Mouse (Mus musculus) heart, embryonic 12.5 days (tissue): ENCODE data around the gene Sf3b1. TPM values are rescaled to one million over a fixed set of nuclear protein-coding genes. Genes with fewer than 3 reads are reported as not detected.
"Not testable (repeated sequence)": the region's sequence is repeated elsewhere in the genome, so short reads cannot be mapped to it uniquely, and the experiment has no call there.

ENCODE experiments used
- ATAC-seq: fragments of 200-750 bp; cut with Nextera tagmentation; 2 replicates; pipeline ENCODE4 v1.8.0; 2017; ENCODE audit warnings: moderate TSS enrichment, moderate library complexity; ENCODE audit not compliant: insufficient number of reproducible peaks, low FRiP score
- H3K27ac ChIP-seq: fragments of 300-500 bp; sonication (generic); 2 replicates; pipeline ENCODE4 v1.5.1; 2016; ENCODE audit warnings: mild to moderate bottlenecking, moderate library complexity; ENCODE audit not compliant: poor library complexity, severe bottlenecking
- H3K27me3 ChIP-seq: fragments of 300-500 bp; sonication (generic); replicated peaks from 2 replicates; pipeline ENCODE4 v1.6.1; 2016; ENCODE audit warnings: mild to moderate bottlenecking, moderate library complexity
- H3K36me3 ChIP-seq: fragments of 300-500 bp; sonication (generic); 2 replicates; pipeline ENCODE4 v1.6.1; 2016; ENCODE audit warnings: mild to moderate bottlenecking, moderate library complexity
- H3K4me1 ChIP-seq: fragments of 300-500 bp; sonication (generic); replicated peaks from 2 replicates; pipeline ENCODE4 v1.6.1; 2016; ENCODE audit warnings: mild to moderate bottlenecking
- H3K4me2 ChIP-seq: fragments of 300-500 bp; sonication (generic); 2 replicates; pipeline ENCODE4 v1.6.1; 2016; ENCODE audit warnings: mild to moderate bottlenecking, moderate library complexity
- H3K4me3 ChIP-seq: fragments of 300-500 bp; sonication (generic); 2 replicates; pipeline ENCODE4 v1.5.1; 2016; ENCODE audit warnings: mild to moderate bottlenecking
- H3K9ac ChIP-seq: fragments of 300-500 bp; sonication (generic); 2 replicates; pipeline ENCODE4 v1.6.1; 2016; ENCODE audit warnings: mild to moderate bottlenecking, moderate library complexity
- H3K9me3 ChIP-seq: fragments of 300-500 bp; sonication (generic); replicated peaks from 2 replicates; pipeline ENCODE4 v1.6.1; 2016; ENCODE audit warnings: mild to moderate bottlenecking, moderate library complexity
- WGBS: fragments of 180-500 bp; shearing (Covaris S2); methylation state at CpG from one replicate; pipeline ENCODE4 v1.1.7; 2016; 5-methylcytosine and 5-hydroxymethylcytosine counted together
- polyA plus RNA-seq: library from polyadenylated mRNA; unstranded; fragments of >200 nt; fragmentation: Nextera tagmentation; extraction: Ambion mirVana; gene quantifications from 2 replicates; pipeline ENCODE4 v1.2.1, GENCODE M21; 2016

The Sf3b1 gene
- polyA plus RNA-seq, 1 experiment from 2014 or later: 208 TPM

DNA sequence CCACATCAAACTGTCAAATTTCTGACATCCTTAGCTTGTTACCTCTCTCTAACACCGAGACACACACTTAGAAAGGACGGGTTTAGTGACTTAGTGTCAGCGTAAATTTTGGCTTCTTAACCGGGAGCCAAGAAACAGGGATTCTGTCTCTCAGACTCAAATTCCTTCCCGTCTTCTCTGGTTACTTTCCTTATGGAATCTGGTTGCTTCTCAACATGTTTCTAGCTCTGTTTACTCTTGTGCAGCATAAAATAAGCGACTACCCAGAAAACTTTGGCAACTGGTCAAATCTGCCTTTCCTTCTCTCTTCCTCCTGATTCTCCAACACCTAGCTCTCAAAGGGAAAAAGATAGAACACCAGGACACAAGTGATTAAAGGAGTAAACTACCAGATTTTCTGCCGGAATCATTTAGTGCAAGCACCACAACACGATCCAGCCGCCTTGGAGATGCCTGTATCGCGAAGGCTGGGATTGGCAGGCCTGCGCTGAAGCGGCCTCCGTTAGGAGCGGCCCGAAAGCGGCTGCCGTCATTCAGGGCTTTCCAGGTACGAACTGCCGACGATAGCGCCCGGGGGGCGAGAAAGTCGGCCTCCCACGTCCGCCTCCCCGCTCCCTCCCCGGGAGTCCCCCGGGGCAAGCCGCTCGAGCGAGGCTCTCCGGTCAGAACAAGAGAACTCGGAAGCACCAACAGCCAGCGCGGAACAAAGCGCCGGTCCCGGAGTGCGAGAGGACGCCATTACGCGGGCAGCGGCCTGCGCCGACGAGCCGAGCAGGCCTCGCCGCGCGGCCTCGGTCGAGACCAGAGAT, 633 bp downstream of the Sf3b1 start:
- under 1% methylated on average over 55 of the region's 55 CpGs for WGBS
- H3K27me3 ChIP-seq: no peaks in the 10 kb centered on the region
- H3K27ac ChIP-seq: peak overlapping the region; percentile 94
- peak overlapping the region; percentile 96 for H3K4me3 ChIP-seq
- H3K4me1 ChIP-seq: peaks cover 11% of the 10 kb centered on the region
- H3K9me3 ChIP-seq: no peaks in the 10 kb centered on the region
- 0 out of 2 replicates have a peak, but pooled peaks cover 4% of the 10 kb centered on the region for H3K36me3 ChIP-seq
- peak; percentile 43 for ATAC-seq
- H3K4me2 ChIP-seq: peak overlapping the region; percentile 86
- H3K9ac ChIP-seq: peak overlapping the region; percentile 99

DNA sequence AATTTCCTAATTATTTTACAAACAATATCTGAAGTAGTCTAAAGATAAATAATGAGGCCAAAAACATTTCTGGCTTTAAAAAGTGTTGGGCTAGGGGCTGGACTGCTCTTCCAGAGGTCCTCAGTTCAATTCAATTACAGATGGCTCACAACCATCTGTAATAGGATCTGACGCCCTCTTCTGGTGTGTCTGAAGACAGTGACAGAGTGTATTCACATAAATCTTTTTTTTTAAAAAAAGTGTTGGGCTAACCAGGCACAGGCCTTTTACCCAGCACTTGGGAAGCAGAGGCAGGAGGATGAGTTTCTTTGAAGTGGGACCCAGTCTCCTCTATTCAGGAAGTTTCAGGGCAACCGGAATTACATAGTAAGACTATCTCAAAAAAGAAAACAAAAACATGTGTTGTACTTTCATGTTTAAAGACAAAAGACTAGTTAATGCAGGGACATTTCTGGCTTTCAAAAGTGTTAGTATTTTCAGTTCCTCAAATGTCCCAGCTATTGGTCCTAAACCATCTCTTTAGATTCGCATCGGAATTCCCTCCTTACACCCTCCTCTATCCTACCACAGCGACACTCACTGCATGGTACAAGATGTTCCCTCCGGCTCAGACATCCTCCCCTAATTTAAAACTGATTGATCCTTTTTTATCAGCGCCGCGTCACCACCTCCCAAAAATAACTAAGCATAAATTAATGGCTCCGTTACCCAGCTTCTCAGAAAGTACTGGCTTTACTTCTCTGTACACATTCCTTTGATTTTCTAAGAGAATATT, 1.4 kb downstream of the Sf3b1 start:
- H3K4me2 ChIP-seq: peak overlapping the region; percentile 86
- peak overlapping the region; percentile 94; the same call in 1 of the 2 replicates for H3K27ac ChIP-seq
- peak overlapping the region; percentile 99 for H3K9ac ChIP-seq
- 8% methylated on average over 10 of the region's 10 CpGs for WGBS
- H3K4me1 ChIP-seq: peaks cover 11% of the 10 kb centered on the region
- no peaks in the 10 kb centered on the region for H3K27me3 ChIP-seq
- H3K36me3 ChIP-seq: 0 out of 2 replicates have a peak, but pooled peaks cover 4% of the 10 kb centered on the region
- H3K9me3 ChIP-seq: no peaks in the 10 kb centered on the region
- H3K4me3 ChIP-seq: peak overlapping the region; percentile 96
- ATAC-seq: no peak

DNA sequence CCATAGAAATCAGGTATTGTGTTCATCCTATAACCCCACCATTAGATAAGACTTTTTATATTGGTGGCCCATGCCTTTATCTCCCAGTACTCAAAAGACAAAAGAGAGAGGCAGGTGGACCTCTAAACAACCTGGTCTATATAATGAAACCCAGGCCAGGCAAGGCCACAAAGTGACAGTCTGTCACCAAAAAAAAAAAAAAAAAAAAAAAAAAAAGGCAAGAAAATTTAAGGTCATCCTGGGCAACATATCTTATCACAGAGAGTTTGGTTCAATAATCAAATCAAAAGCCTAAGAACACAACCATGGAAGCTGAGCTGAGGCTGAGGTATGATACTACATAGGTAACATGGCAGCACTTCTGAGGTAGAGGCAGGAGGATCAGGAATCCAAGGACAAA, 5.4 kb downstream of the Sf3b1 start:
- H3K4me1 ChIP-seq: peaks cover 11% of the 10 kb centered on the region
- no peak overlapping the region for H3K27ac ChIP-seq
- H3K36me3 ChIP-seq: peaks cover 16% of the 10 kb centered on the region
- H3K9me3 ChIP-seq: no peaks in the 10 kb centered on the region
- H3K4me2 ChIP-seq: no peak overlapping the region
- no peaks in the 10 kb centered on the region for H3K27me3 ChIP-seq
- H3K4me3 ChIP-seq: no peak overlapping the region
- ATAC-seq: no peak
- H3K9ac ChIP-seq: no peak overlapping the region

DNA sequence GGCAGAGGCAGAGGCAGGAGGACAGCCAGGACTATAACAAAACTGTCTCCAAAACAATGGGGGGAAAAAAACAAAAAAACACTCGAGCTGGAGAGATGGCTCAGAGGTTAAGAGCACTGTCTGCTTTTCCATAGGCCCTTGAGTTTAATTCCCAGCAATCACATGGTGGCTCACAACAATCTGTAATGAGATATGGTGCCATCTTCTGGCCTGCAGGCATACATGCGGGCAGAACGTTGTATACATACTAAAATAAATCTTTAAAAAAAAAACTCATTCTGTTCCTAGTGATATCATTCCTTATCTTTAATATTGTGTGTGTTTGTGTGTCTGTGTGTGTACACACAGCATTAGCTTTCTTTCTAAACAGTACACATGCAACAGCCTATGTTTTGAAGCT, 14.8 kb downstream of the Sf3b1 start:
- no peak overlapping the region for H3K9ac ChIP-seq
- H3K27me3 ChIP-seq: no peaks in the 10 kb centered on the region
- H3K27ac ChIP-seq: no peak overlapping the region
- H3K9me3 ChIP-seq: no peaks in the 10 kb centered on the region
- no peak overlapping the region for H3K4me2 ChIP-seq
- H3K4me3 ChIP-seq: no peak overlapping the region
- 64% methylated on average over 3 of the region's 3 CpGs for WGBS
- no peak for ATAC-seq
- H3K36me3 ChIP-seq: peaks cover 70% of the 10 kb centered on the region
- H3K4me1 ChIP-seq: no peaks in the 10 kb centered on the region

DNA sequence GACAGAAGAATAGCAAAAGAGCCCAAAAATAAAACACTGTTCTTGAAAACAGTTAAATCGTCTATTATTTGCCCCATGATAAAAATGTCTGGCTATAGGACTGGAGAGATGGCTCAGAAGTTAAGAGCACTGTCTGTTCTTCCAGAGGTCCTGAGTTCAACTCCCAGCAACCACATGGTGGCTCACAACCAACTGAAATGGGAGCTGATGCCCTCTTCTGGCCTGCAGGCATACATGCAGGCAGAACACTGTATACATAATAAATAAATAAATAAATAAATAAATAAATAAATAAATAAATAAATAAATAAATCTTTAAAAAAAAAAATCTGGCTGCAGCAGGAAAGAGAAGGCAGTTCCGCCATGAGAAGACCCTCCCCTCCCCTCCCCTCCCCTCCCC, 19.0 kb downstream of the Sf3b1 start:
- ATAC-seq, H3K9me3 ChIP-seq, H3K4me2 ChIP-seq, H3K4me3 ChIP-seq, H3K9ac ChIP-seq, H3K27me3 ChIP-seq, H3K27ac ChIP-seq, H3K4me1 ChIP-seq: not testable (repeated sequence)
- 87% methylated on average over 2 of the region's 2 CpGs for WGBS
- peaks cover 70% of the 10 kb centered on the region for H3K36me3 ChIP-seq

DNA sequence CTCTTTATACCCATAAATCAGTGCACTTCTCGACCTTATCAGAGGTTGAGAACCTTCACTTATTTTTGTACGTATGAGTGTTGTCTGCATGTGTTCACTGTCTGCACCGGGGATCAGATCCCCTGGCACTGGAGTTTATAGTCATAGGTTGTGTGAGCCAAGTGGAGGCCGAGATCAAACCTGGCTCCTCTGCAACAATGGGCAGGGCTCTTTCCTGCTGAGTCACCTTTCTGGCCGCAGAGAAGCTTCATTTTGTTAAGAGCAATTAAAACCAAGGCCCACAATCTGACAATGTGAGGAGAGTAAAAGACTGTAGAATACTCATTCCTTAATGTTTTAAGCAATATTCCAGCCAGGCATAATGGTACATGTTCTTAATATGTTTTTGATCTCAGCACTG, 33.7 kb downstream of the Sf3b1 start:
- ATAC-seq: no peak
- Histone ChIP-seq H3K27me3 (no peaks in the 10 kb centered on the region), H3K4me2 (no peak overlapping the region), H3K9me3 (no peaks in the 10 kb centered on the region), H3K36me3 (peaks cover 78% of the 10 kb centered on the region), H3K4me1 (no peaks in the 10 kb centered on the region), H3K4me3 (no peak overlapping the region), H3K9ac (no peak overlapping the region), H3K27ac (no peak overlapping the region)
- 84% methylated on average over 5 of the region's 5 CpGs for WGBS

DNA sequence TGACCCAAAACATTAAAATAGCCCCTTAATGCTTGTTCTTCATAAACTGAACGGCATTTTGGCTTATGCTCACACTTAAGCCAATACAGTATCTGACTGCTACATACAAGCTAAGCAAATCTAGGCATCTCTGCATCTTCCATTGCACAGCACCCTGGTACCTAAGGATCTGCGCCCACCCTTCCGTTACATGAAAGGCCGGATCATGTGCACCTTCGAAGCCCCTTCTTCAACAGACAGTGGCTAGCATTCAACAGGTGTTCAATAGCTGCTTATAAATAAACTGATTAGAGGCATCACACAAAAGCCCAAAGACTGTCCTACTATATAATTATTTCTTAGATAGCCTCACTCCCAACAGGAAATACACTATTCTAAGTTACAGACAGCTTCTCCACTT, 41.0 kb downstream of the Sf3b1 start:
- Histone ChIP-seq H3K9ac (no peak overlapping the region), H3K4me1 (no peaks in the 10 kb centered on the region), H3K27me3 (no peaks in the 10 kb centered on the region), H3K36me3 (peaks cover 45% of the 10 kb centered on the region), H3K4me3 (no peak overlapping the region), H3K9me3 (no peaks in the 10 kb centered on the region), H3K4me2 (no peak overlapping the region), H3K27ac (no peak overlapping the region)
- no peak for ATAC-seq
- WGBS: 94% methylated on average over 5 of the region's 5 CpGs

DNA sequence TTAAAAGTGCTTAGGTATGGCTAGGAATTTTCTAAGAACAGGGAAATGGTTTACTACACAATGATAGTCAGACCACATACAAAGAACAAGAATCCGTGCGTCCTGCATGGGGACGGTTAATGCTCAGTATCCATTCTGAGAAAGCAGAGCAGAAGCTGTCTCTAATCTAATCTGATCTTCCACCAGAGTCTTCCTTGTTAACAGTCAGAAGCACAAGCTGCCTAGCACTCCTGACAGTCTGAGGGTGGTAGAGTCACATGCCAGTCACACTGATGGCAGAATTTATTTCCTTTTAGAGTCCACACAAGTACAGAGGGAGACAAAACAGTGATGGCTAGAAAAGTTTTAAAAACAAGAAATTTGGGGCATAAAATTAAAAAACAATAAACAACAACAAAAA, 41.5 kb downstream of the Sf3b1 start:
- H3K4me1 ChIP-seq: no peaks in the 10 kb centered on the region
- H3K9ac ChIP-seq: no peak overlapping the region
- no peak overlapping the region for H3K27ac ChIP-seq
- H3K4me2 ChIP-seq: no peak overlapping the region
- WGBS: 77% methylated on average over 3 of the region's 3 CpGs
- peaks cover 42% of the 10 kb centered on the region for H3K36me3 ChIP-seq
- no peak for ATAC-seq
- H3K4me3 ChIP-seq: no peak overlapping the region
- no peaks in the 10 kb centered on the region for H3K27me3 ChIP-seq
- no peaks in the 10 kb centered on the region for H3K9me3 ChIP-seq

DNA sequence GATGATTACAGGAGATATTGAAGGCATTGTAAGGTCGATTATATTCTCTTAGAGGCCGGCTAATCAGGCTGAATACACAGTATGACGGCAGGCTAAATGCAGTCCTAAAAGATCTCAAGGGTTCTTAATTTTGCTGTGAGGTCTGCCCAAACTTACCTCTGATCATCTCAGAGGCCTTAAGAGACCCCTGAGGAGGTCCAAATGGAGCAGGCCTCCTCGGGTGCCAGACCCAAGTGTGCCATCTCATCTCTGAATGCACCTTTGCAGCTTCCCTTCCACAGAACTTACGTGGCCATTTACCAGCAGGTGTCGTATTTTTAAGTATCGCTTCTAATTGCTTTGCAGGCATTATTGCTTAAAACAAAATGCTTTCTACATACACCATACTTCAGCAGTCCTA, 43.1 kb downstream of the Sf3b1 start:
- no peak for ATAC-seq

DNA sequence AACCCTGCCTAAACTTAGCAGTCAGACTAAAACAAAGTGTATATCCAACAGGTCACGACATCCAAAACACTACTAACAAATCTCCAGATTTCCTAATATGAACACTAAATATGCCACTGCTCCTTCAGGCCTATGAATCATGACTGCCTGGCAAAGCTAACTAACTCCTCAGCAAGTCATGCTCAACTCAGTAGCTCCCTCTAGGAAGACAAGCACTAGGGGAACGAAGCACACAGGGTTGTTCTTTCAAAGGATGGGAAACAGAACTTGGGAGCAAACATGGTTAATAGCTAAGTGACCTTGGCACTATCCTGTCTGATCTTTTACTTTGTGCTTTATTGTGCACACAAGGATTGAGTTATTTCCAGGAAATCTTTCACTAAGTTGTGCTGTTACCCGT, 43.9 kb downstream of the Sf3b1 start:
- no peak overlapping the region for H3K4me3 ChIP-seq
- H3K4me1 ChIP-seq: no peaks in the 10 kb centered on the region
- H3K9me3 ChIP-seq: no peaks in the 10 kb centered on the region
- no peak overlapping the region for H3K4me2 ChIP-seq
- no peak for ATAC-seq
- 55% methylated on average over 3 of the region's 3 CpGs for WGBS
- H3K9ac ChIP-seq: no peak overlapping the region
- H3K36me3 ChIP-seq: peaks cover 27% of the 10 kb centered on the region
- no peak overlapping the region for H3K27ac ChIP-seq
- H3K27me3 ChIP-seq: no peaks in the 10 kb centered on the region

More for the DNA sequence above, 43.1 kb downstream of the Sf3b1 start:
- Histone ChIP-seq H3K9me3 (no peaks in the 10 kb centered on the region), H3K27me3 (no peaks in the 10 kb centered on the region), H3K4me2 (no peak overlapping the region), H3K4me3 (no peak overlapping the region), H3K9ac (no peak overlapping the region), H3K27ac (no peak overlapping the region), H3K36me3 (peaks cover 29% of the 10 kb centered on the region), H3K4me1 (no peaks in the 10 kb centered on the region)
- 89% methylated on average over 7 of the region's 7 CpGs for WGBS

DNA sequence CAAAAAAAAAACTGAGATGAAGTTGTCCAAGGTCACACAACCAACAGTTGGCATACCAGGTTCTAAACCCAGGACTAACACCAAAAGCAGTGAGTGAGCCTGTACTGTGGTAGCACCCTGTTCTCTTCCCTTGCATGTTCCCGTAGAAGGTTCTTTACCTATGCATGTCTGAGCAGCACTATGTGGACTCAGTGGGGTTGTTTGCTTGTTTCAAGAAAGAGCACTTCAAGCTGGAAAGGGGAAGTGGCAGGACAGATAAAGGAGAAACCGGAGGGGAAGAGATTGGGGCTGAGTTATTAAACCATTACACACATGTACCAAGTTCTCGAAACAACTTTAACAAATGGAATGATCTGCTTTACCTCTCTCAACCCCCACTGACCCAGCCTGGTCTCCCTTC, 44.6 kb downstream of the Sf3b1 start:
- Histone ChIP-seq H3K27ac (no peak overlapping the region), H3K9me3 (no peaks in the 10 kb centered on the region), H3K36me3 (peaks cover 24% of the 10 kb centered on the region), H3K9ac (no peak overlapping the region), H3K27me3 (no peaks in the 10 kb centered on the region), H3K4me3 (no peak overlapping the region), H3K4me2 (no peak overlapping the region), H3K4me1 (no peaks in the 10 kb centered on the region)
- WGBS: 81% methylated on average over 3 of the region's 3 CpGs
- no peak for ATAC-seq
